Mouse (Mus musculus): ENCODE results near the gene 4930524N10Rik.

The 4930524N10Rik gene

GRCm38 (mm10) chrX:154343292-154343691 is at the start of gene 4930524N10Rik:
TSS of gene 4930524N10Rik (minus strand) at chrX:154343392.
- DNase-seq: no peak

- DNase-seq: no peak
Observed at GRCm38 (mm10) chrX:154350042-154350441, 6.8 kb upstream of the 4930524N10Rik start.

GRCm38 (mm10) chrX:154349302-154350041 is 6.3 kb upstream of the 4930524N10Rik start:
- DNase-seq: no peak

- DNase-seq: no peak
Observed at GRCm38 (mm10) chrX:154347933-154348332, 4.7 kb upstream of the 4930524N10Rik start.

Data from right cerebral cortex, postnatal 14 days (tissue).